Mouse (Mus musculus): ENCODE measurements around the gene Dync1i2.

Gene Dync1i2

GRCm38 (mm10) chr2:71203819-71204432, 7.6 kb upstream of the Dync1i2 start:
- in situ Hi-C loops (cut with MboI): loop anchor here (25.0 kb wide), 1 partner anchor 1492 kb away; the partner anchor contains the start of genes Fastkd1 and Ppig

GRCm38 (mm10) chr2:71209041-71209755, 2.3 kb upstream of the Dync1i2 start:
- in situ Hi-C loops (cut with MboI): loop anchor here (25.0 kb wide), 1 partner anchor 1497 kb away; the partner anchor contains the start of genes Fastkd1 and Ppig

- in situ Hi-C loops (cut with MboI): loop anchor here (25.0 kb wide), 1 partner anchor 1499 kb away; the partner anchor contains the start of genes Fastkd1 and Ppig
Measured at GRCm38 (mm10) chr2:71211096-71211495, 410 bp upstream of the Dync1i2 start.

GRCm38 (mm10) chr2:71212360-71212726, 837 bp downstream of the Dync1i2 start:
- in situ Hi-C loops (cut with MboI): loop anchor here (25.0 kb wide), 1 partner anchor 1500 kb away; the partner anchor contains the start of genes Fastkd1 and Ppig

GRCm38 (mm10) chr2:71221020-71221419, 9.5 kb downstream of the Dync1i2 start:
- in situ Hi-C loops (cut with MboI): loop anchor here (25.0 kb wide), 1 partner anchor 1509 kb away; the partner anchor contains the start of genes Fastkd1 and Ppig

GRCm38 (mm10) chr2:71227398-71227797, 15.9 kb downstream of the Dync1i2 start:
- in situ Hi-C loops (cut with MboI): no loop called here

GRCm38 (mm10) chr2:71229603-71230002, 18.1 kb downstream of the Dync1i2 start:
- in situ Hi-C loops (cut with MboI): no loop called here

GRCm38 (mm10) chr2:71231951-71232350, 20.4 kb downstream of the Dync1i2 start:
- in situ Hi-C loops (cut with MboI): no loop called here

GRCm38 (mm10) chr2:71232976-71233375, 21.5 kb downstream of the Dync1i2 start:
- in situ Hi-C loops (cut with MboI): no loop called here

GRCm38 (mm10) chr2:71235420-71235819, 23.9 kb downstream of the Dync1i2 start:
- in situ Hi-C loops (cut with MboI): no loop called here

- in situ Hi-C loops (cut with MboI): no loop called here
Measured at GRCm38 (mm10) chr2:71236009-71236408, 24.5 kb downstream of the Dync1i2 start.

GRCm38 (mm10) chr2:71241505-71241904, 30.0 kb downstream of the Dync1i2 start:
- in situ Hi-C loops (cut with MboI): no loop called here

GRCm38 (mm10) chr2:71242180-71242579, 30.7 kb downstream of the Dync1i2 start:
- in situ Hi-C loops (cut with MboI): no loop called here

- in situ Hi-C loops (cut with MboI): no loop called here
Measured at GRCm38 (mm10) chr2:71243058-71243672, 31.7 kb downstream of the Dync1i2 start.

- in situ Hi-C loops (cut with MboI): no loop called here
Measured at GRCm38 (mm10) chr2:71244807-71245206, 33.3 kb downstream of the Dync1i2 start.

- in situ Hi-C loops (cut with MboI): no loop called here
Measured at GRCm38 (mm10) chr2:71245416-71245815, 33.9 kb downstream of the Dync1i2 start.

- in situ Hi-C loops (cut with MboI): no loop called here
Measured at GRCm38 (mm10) chr2:71246096-71246495, 34.6 kb downstream of the Dync1i2 start.

GRCm38 (mm10) chr2:71248071-71248470, 36.6 kb downstream of the Dync1i2 start:
- in situ Hi-C loops (cut with MboI): no loop called here

- in situ Hi-C loops (cut with MboI): no loop called here
Measured at GRCm38 (mm10) chr2:71250841-71251240, 39.3 kb downstream of the Dync1i2 start.

GRCm38 (mm10) chr2:71254836-71255235, 43.3 kb downstream of the Dync1i2 start:
- in situ Hi-C loops (cut with MboI): no loop called here

GRCm38 (mm10) chr2:71256581-71256980, 45.1 kb downstream of the Dync1i2 start:
- in situ Hi-C loops (cut with MboI): no loop called here

- in situ Hi-C loops (cut with MboI): no loop called here
Measured at GRCm38 (mm10) chr2:71264585-71264984, 53.1 kb downstream of the Dync1i2 start.

- in situ Hi-C loops (cut with MboI): no loop called here
Measured at GRCm38 (mm10) chr2:71268691-71269090, 57.2 kb downstream of the Dync1i2 start.
